Mouse (Mus musculus): ENCODE data around the gene Slc5a2.

- TF ChIP-seq CTCF (IDR thresholded peaks at IDR 0.05; ENCODE audit: extremely low read depth, insufficient read depth, low read length) (no peak), POLR2A (IDR thresholded peaks at IDR 0.05; ENCODE audit: extremely low read depth, insufficient read depth, low read length) (no peak)
Observed at GRCm38 (mm10) chr7:128248081-128249042, 17.1 kb upstream of the Slc5a2 start.

Measured in cortical plate, adult 2 months (tissue).